Mouse (Mus musculus) erythroblast, embryonic 14.5 days (primary cell): ENCODE results near the gene Dedd2.

Experiments used
- GATA1 ChIP-seq: IDR thresholded peaks from 2 replicates; pipeline ENCODE4 v1.6.1; 2012; ENCODE audit warnings: low read length, inconsistent platforms, mixed read lengths
- TAL1 ChIP-seq: IDR thresholded peaks from 3 replicates; pipeline ENCODE4 v1.6.1; 2012; ENCODE audit warnings: low read length, inconsistent platforms, mixed read lengths

GRCm38 (mm10) chr7:25246759-25247137 lies 26.3 kb upstream of the Dedd2 start:
- no peak for TF ChIP-seq TAL1
- no peak for TF ChIP-seq GATA1
